Mouse (Mus musculus) small intestine, adult 2 months (tissue): ENCODE data around the gene Syna. TPM values are rescaled to one million over a fixed set of nuclear protein-coding genes. Genes with fewer than 3 reads are reported as not detected.

Source experiments
- H3K27ac ChIP-seq: fragments of 200-500 bp; 2 replicates; pipeline ENCODE4 v1.5.1; 2012; ENCODE audit warnings: low read depth, low read length, control low read depth, inconsistent platforms; ENCODE audit not compliant: insufficient read depth
- H3K27me3 ChIP-seq: fragments of 200-500 bp; 2 replicates; pipeline ENCODE4 v1.6.1; 2012; ENCODE audit warnings: mild to moderate bottlenecking, moderate library complexity, low read length, inconsistent platforms; ENCODE audit not compliant: control insufficient read depth, insufficient read depth
- H3K36me3 ChIP-seq: fragments of 200-500 bp; 2 replicates; pipeline ENCODE4 v1.6.1; 2012; ENCODE audit warnings: mild to moderate bottlenecking, low read length, control low read depth, inconsistent platforms; ENCODE audit not compliant: control insufficient read depth, insufficient read depth
- H3K4me1 ChIP-seq: fragments of 200-500 bp; 2 replicates; pipeline ENCODE4 v1.6.1; 2012; ENCODE audit warnings: low read length, inconsistent platforms, mixed read lengths; ENCODE audit not compliant: control insufficient read depth, insufficient read depth, insufficient read length
- H3K4me3 ChIP-seq: fragments of 200-500 bp; 2 replicates; pipeline ENCODE4 v1.5.1; 2012; ENCODE audit warnings: low read depth, mild to moderate bottlenecking, control low read depth, inconsistent platforms, low read length, moderate library complexity
- CTCF ChIP-seq: fragments of 200-500 bp; IDR thresholded peaks from 2 replicates; pipeline ENCODE4 v1.5.1; 2012; ENCODE audit warnings: low read depth, mild to moderate bottlenecking, control low read depth, inconsistent platforms, low read length, moderate library complexity, mixed read lengths; ENCODE audit not compliant: insufficient replicate concordance, insufficient read length; ENCODE audit errors: extremely low read depth
- POLR2A ChIP-seq: fragments of 200-500 bp; IDR thresholded peaks from 2 replicates; pipeline ENCODE4 v1.6.1; 2012; ENCODE audit warnings: low read depth, mild to moderate bottlenecking, control low read depth, inconsistent platforms, low read length, moderate library complexity
- WGBS: fragments of 180-500 bp; shearing (Covaris S2); methylation state at CpG from one replicate; pipeline ENCODE4 v1.1.7; 2018; 5-methylcytosine and 5-hydroxymethylcytosine counted together
- polyA plus RNA-seq: library from polyadenylated mRNA; depleted of rRNA; stranded (reverse); fragments of >200 nt; gene quantifications from 2 replicates; pipeline ENCODE4 v1.2.3, GENCODE M21; 2012

Syna gene
- polyA plus RNA-seq, 1 experiment = 1.6 TPM

GRCm38 (mm10) chr5:134568030-134568429 lies 8.1 kb upstream of the Syna start:
- peaks cover 20% of the 10 kb centered on the region for H3K4me1 ChIP-seq
- TF ChIP-seq POLR2A (no peak), CTCF (no peak)
- no peaks in the 10 kb centered on the region for H3K36me3 ChIP-seq
- no peak overlapping the region for H3K27ac ChIP-seq
- H3K4me3 ChIP-seq = no peak overlapping the region
- 89% methylated on average over 3 of the region's 3 CpGs for WGBS
- H3K27me3 ChIP-seq = no peaks in the 10 kb centered on the region

GRCm38 (mm10) chr5:134567445-134567844 lies 7.5 kb upstream of the Syna start:
- 67% methylated on average over 4 of the region's 4 CpGs for WGBS
- Histone ChIP-seq H3K4me1 (peaks cover 15% of the 10 kb centered on the region), H3K27ac (no peak overlapping the region), H3K27me3 (no peaks in the 10 kb centered on the region), H3K36me3 (no peaks in the 10 kb centered on the region), H3K4me3 (no peak overlapping the region)
- no peak for TF ChIP-seq POLR2A
- no peak for TF ChIP-seq CTCF

GRCm38 (mm10) chr5:134565696-134566095 lies 5.7 kb upstream of the Syna start:
- no peak overlapping the region for H3K4me3 ChIP-seq
- no peaks in the 10 kb centered on the region for H3K27me3 ChIP-seq
- H3K4me1 ChIP-seq = peaks cover 11% of the 10 kb centered on the region
- no peak overlapping the region for H3K27ac ChIP-seq
- H3K36me3 ChIP-seq = no peaks in the 10 kb centered on the region
- no peak for TF ChIP-seq POLR2A
- no peak for TF ChIP-seq CTCF
- 86% methylated on average over 6 of the region's 6 CpGs for WGBS

DNA sequence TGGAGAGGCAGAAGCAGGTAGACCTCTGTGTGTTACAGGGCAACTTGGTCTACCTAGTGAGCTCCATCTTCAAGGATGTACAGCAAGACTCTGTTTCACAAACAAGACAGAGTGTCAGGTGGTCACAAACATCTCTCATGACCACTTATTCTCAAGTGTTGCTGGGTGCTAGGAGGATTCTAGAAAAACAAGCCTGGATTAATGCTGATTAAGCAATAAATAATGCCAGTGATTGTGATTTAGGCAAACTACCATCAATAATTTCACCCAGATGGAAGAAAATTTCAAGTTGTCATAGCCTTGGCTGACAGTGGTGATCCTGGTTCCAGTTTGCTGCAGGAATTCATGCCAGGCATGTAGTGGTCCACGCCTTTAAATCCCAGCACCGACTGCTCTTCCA lies 4.3 kb upstream of the Syna start:
- WGBS = 89% methylated on average over 2 of the region's 2 CpGs
- no peak for TF ChIP-seq POLR2A
- Histone ChIP-seq H3K4me1 (peaks cover 18% of the 10 kb centered on the region), H3K36me3 (no peaks in the 10 kb centered on the region), H3K27ac (no peak overlapping the region), H3K27me3 (no peaks in the 10 kb centered on the region), H3K4me3 (no peak overlapping the region)

DNA sequence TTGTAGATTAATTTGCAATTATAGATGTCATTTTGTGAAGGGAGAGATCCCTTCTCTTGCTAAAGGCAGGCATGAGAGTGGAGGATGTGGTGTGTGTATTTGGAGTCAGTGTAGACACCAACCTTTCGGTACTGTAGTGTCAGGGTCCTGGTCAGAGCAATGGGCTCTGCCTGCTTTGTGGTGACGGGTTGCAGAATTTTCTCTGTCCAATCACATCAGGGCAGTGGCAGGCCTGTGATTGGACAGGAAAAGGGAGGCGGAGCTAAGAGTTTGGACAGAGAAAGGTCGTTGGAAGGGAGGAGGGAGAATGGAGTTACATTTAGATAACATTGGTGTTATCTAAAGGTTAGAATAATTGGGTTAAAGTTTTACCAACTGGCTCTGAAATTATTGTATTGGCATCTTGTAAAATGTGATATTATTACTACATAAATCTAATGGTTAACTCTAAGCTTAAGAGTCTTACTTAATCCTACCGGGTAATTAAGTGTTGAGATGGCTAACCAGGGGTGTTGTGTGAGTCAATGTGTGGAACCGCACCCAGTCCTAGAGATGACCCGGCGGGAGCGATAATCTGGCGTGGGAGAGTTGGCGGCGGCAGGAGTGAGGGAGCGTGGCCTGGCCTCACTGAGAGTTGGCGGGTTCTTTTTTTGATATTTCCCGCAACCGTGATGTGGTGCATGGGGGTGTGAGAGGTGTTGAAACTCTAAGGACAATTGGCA lies 640 bp upstream of the Syna start:
- 28% methylated on average over 16 of the region's 16 CpGs for WGBS
- Histone ChIP-seq H3K4me1 (peaks cover 16% of the 10 kb centered on the region), H3K27me3 (no peaks in the 10 kb centered on the region), H3K36me3 (no peaks in the 10 kb centered on the region), H3K27ac (peak overlapping the region; percentile 26; the same call in 1 of the 2 replicates), H3K4me3 (no peak overlapping the region)
- TF ChIP-seq POLR2A (no peak), CTCF (no peak)

DNA sequence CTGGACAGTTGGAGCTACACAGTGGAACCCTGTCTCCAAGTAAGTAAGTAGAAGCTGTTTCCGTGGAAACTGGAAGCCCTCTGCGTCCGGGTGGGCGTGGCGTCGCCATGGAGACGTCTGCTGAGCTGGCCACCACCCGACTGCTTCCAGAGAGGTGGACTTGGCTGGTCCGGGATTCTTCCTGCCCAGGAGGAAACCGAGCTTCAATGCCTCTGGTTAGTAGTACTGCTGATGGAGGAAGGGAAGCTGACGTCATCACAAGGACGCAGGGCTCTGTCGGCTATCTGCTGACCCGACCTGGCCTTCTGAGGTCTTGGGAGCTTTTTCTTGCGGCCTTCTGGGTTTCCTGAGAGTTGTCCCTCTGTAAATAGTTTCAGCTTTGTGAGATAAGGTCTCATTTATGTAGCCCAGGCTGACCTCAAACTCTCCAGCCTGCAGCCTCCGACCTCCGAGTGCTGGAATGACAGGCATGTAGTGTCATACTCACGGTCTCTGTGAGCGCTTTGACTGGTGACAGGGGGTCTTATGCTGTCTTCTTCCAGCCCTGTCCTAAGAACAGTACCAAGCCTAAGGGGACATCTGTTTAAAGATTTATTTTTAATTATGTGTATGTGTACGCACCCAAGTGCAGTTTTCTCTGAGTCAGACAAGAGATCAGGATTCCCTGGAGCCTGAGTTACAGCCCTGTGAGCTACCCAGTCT lies 4.4 kb downstream of the Syna start:
- peak overlapping the region; percentile 55 for H3K27ac ChIP-seq
- H3K4me3 ChIP-seq = no peak overlapping the region
- TF ChIP-seq POLR2A = no peak
- TF ChIP-seq CTCF = no peak
- WGBS = 19% methylated on average over 20 of the region's 20 CpGs
- peaks cover 25% of the 10 kb centered on the region for H3K4me1 ChIP-seq
- no peaks in the 10 kb centered on the region for H3K36me3 ChIP-seq
- no peaks in the 10 kb centered on the region for H3K27me3 ChIP-seq

DNA sequence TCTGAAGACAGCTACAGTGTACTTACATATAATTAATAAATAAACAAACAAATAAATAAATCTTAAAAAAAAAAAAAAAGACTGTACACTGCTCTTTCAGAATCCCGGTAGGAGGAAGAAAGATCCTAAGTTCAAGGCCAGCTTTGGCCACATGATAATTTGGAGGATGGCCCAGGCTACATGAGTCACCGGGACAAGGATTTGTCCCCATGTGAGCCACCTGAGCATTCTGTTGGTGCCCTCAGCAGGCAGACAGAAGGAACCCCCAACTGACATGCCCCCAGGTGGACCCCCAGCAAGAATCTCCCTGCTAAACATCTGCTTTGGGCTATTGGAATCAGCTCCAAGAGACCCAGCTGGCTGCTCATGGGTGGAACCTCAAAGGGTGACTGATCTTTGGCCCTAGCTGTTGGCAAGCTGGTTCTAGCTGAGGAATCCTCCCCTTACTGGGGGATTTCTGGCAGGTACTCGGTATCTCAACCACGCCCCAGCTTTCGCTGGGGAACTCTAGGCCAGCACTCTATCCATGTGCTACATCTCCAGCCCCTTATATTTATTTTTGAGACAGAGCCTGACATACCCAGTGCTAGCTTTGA lies 5.9 kb downstream of the Syna start:
- Histone ChIP-seq H3K27me3 (no peaks in the 10 kb centered on the region), H3K27ac (peak overlapping the region; percentile 59), H3K36me3 (no peaks in the 10 kb centered on the region), H3K4me1 (peaks cover 20% of the 10 kb centered on the region; the same call in 1 of the 2 replicates), H3K4me3 (no peak overlapping the region)
- 18% methylated on average over 5 of the region's 5 CpGs for WGBS
- TF ChIP-seq CTCF (no peak), POLR2A (0 out of 2 replicates have a peak, but pooled peaks have one; percentile 13)
